Mouse (Mus musculus) cerebellum, adult 2 months (tissue): ENCODE data around the gene Mapkapk5.

Experiments
- CTCF ChIP-seq: fragments of 200-500 bp; IDR thresholded peaks from 2 replicates; pipeline ENCODE4 v1.5.1; 2011; ENCODE audit warnings: low read depth, mild to moderate bottlenecking, control low read depth, low read length, moderate library complexity, borderline replicate concordance; ENCODE audit not compliant: insufficient read depth
- POLR2A ChIP-seq: fragments of 200-500 bp; IDR thresholded peaks from 2 replicates; pipeline ENCODE4 v1.6.1; 2011; ENCODE audit warnings: low read length, control low read depth, borderline replicate concordance; ENCODE audit not compliant: insufficient read depth

- TF ChIP-seq POLR2A (no peak), CTCF (no peak)
Observed at GRCm38 (mm10) chr5:121526961-121527360, 18.7 kb downstream of the Mapkapk5 start.
